Mouse (Mus musculus): Measurements from ENCODE around the gene Twist1.

GRCm38 (mm10) chr12:33961013-33961412 is 3.5 kb downstream of the Twist1 start:
- no peak for TF ChIP-seq CTCF (conservative IDR thresholded peaks at IDR 0.05 in 1 of 2, IDR thresholded peaks at IDR 0.05 in 1 of 2; ENCODE audit: low read depth in 2 of 2, low read length in 2 of 2)
- TF ChIP-seq ZNF384 (IDR thresholded peaks at IDR 0.05; ENCODE audit: low read depth, low read length), result no peak
- no peak for TF ChIP-seq E2F4 (IDR thresholded peaks at IDR 0.05; ENCODE audit: insufficient replicate concordance, low read depth, low read length)
- TF ChIP-seq GABPA (IDR thresholded peaks at IDR 0.05; ENCODE audit: insufficient replicate concordance, low read depth, low read length), result no peak
- no peak for TF ChIP-seq ETS1 (conservative IDR thresholded peaks at IDR 0.05; ENCODE audit: low read depth, low read length)
- TF ChIP-seq ELF1 (IDR thresholded peaks at IDR 0.05; ENCODE audit: low read depth, low read length), result no peak

Data from CH12.LX (cell line).